Mouse (Mus musculus) intestine, embryonic 14.5 days (tissue): ENCODE results near the gene Slc35a5. TPM values are rescaled to one million over a fixed set of nuclear protein-coding genes. Genes with fewer than 3 reads are reported as not detected.

ENCODE experiments used
- ATAC-seq: fragments of 200-750 bp; cut with Nextera tagmentation; replicated peaks from 2 replicates; pipeline ENCODE4 v1.8.0; 2017; ENCODE audit warnings: low read depth, moderate number of reproducible peaks, moderate TSS enrichment, moderate library complexity; ENCODE audit not compliant: low FRiP score, low TSS enrichment
- DNase-seq: peaks from one replicate; pipeline ENCODE4 v3.0.0-alpha.2; 2018; ENCODE audit warnings: low spot score
- H3K27ac ChIP-seq: fragments of 300-500 bp; sonication (generic); 2 replicates; pipeline ENCODE4 v1.5.1; 2014; ENCODE audit warnings: low read depth, mild to moderate bottlenecking, control low read depth
- H3K27me3 ChIP-seq: fragments of 300-500 bp; sonication (generic); replicated peaks from 2 replicates; pipeline ENCODE4 v1.6.1; 2014; ENCODE audit warnings: low read length, control low read depth; ENCODE audit not compliant: control insufficient read depth, insufficient read depth
- H3K36me3 ChIP-seq: fragments of 300-500 bp; sonication (generic); 2 replicates; pipeline ENCODE4 v1.6.1; 2014; ENCODE audit warnings: low read length, control low read depth; ENCODE audit not compliant: control insufficient read depth, insufficient read depth
- H3K4me1 ChIP-seq: fragments of 300-500 bp; sonication (generic); replicated peaks from 2 replicates; pipeline ENCODE4 v1.6.1; 2014; ENCODE audit warnings: low read length, control low read depth, mixed read lengths; ENCODE audit not compliant: control insufficient read depth, insufficient read depth
- H3K4me2 ChIP-seq: fragments of 300-500 bp; sonication (generic); 2 replicates; pipeline ENCODE4 v1.6.1; 2014; ENCODE audit warnings: low read length
- H3K4me3 ChIP-seq: fragments of 300-500 bp; sonication (generic); 2 replicates; pipeline ENCODE4 v1.5.1; 2014; ENCODE audit warnings: low read depth, low read length, control low read depth, mixed read lengths
- H3K9ac ChIP-seq: fragments of 300-500 bp; sonication (generic); 2 replicates; pipeline ENCODE4 v1.6.1; 2014; ENCODE audit warnings: mild to moderate bottlenecking, low read length
- H3K9me3 ChIP-seq: fragments of 300-500 bp; sonication (generic); 2 replicates; pipeline ENCODE4 v1.6.1; 2016; ENCODE audit warnings: low read length, control low read depth; ENCODE audit not compliant: control insufficient read depth
- WGBS: fragments of 180-500 bp; shearing (Covaris S2); extraction: QIAGEN DNeasy Blood & Tissue Kit; methylation state at CpG from one replicate; pipeline ENCODE4 v1.1.7; 2014; 5-methylcytosine and 5-hydroxymethylcytosine counted together
- polyA plus RNA-seq: library from polyadenylated mRNA; unstranded; fragments of >200 nt; fragmentation: Nextera tagmentation; extraction: Ambion mirVana; gene quantifications from 2 replicates; pipeline ENCODE4 v1.2.1, GENCODE M21; 2014

The Slc35a5 gene
- 18.9 and 19.4 TPM in 2 replicates for polyA plus RNA-seq

DNA sequence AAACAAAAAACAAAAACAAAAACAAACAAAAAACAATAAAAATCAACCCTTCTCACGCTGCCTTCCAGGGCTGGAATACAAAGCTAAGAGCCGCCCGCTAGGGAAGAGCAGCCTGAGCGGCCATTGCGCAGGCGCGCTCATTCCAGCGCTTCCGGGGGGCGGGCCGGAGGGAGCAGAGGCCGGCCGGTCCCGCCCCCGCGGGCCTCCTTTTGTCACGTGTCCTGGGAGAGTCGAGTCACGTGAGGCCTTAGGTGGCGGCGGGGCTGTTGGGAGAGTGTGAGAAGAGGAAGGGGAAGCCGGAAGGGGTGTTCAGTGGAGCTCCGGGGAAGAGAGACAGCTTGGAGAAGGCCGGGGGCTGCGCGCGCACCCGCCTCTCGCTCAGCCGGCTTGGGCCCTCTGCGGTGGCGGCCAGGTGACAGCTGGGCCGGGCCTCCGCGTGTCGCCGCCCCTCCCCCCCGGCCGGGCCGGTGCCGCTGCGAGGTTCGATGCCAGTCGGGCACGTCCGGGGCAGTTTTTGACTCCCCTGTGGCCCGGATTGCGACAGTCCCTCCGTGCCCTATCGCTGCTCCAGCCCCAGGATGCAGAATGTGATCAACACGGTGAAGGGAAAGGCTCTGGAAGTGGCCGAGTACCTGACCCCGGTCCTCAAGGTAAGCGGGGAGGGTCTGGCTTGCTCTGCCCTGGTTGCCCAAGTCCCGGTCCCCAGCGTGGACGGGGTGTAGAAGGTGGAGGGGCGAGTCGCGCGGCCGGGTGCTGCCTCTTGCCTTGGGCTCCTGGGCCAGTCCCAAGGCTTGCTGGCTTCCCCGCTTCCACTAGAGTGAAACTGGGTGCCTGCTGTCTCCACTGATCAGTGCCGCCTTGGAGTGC lies at the start of gene Slc35a5, which contains the start of gene Atg3:
Gene Slc35a5 (minus strand): TSS at position 185 of the 867 bp plus-strand sequence.
Gene Atg3 (plus strand): TSS at position 264 of the 867 bp plus-strand sequence.
- Histone ChIP-seq H3K36me3 (0 out of 2 replicates have a peak, but pooled peaks cover 3% of the 10 kb centered on the region), H3K9ac (peak within 1 kb of the TSS; percentile 80), H3K27ac (peak within 1 kb of the TSS; percentile 86), H3K4me3 (peak within 1 kb of the TSS; percentile 85), H3K27me3 (no peaks in the 10 kb centered on the region), H3K4me2 (peak within 1 kb of the TSS; percentile 83), H3K4me1 (peaks cover 8% of the 10 kb centered on the region; the same call in 1 of the 2 replicates), H3K9me3 (no peaks in the 10 kb centered on the region)
- ATAC-seq (peak; percentile 99), DNase-seq (peak; percentile 93)
- under 1% methylated on average over 53 of the region's 64 CpGs for WGBS

GRCm38 (mm10) chr16:45204859-45205670 lies 46.6 kb upstream of the Slc35a5 start:
- H3K27ac ChIP-seq = no peak overlapping the region
- H3K36me3 ChIP-seq = no peaks in the 10 kb centered on the region
- ATAC-seq (no peak), DNase-seq (no peak)
- H3K9me3 ChIP-seq = no peaks in the 10 kb centered on the region
- H3K4me2 ChIP-seq = no peak overlapping the region
- 79% methylated on average over 12 of the region's 12 CpGs for WGBS
- H3K27me3 ChIP-seq = no peaks in the 10 kb centered on the region
- no peak overlapping the region for H3K9ac ChIP-seq
- H3K4me3 ChIP-seq = no peak overlapping the region
- H3K4me1 ChIP-seq = no peaks in the 10 kb centered on the region

- no peak for ATAC-seq
- H3K4me3 ChIP-seq = no peak overlapping the region
- DNase-seq = no peak
- 86% methylated on average over 4 of the region's 4 CpGs for WGBS
- H3K4me2 ChIP-seq = no peak overlapping the region
- no peaks in the 10 kb centered on the region for H3K9me3 ChIP-seq
- H3K36me3 ChIP-seq = no peaks in the 10 kb centered on the region
- H3K27me3 ChIP-seq = no peaks in the 10 kb centered on the region
- H3K27ac ChIP-seq = no peak overlapping the region
- H3K9ac ChIP-seq = no peak overlapping the region
- no peaks in the 10 kb centered on the region for H3K4me1 ChIP-seq
Measured at GRCm38 (mm10) chr16:45204438-45204837, 45.9 kb upstream of the Slc35a5 start.

- DNase-seq (no peak), ATAC-seq (no peak)
- H3K4me1 ChIP-seq = no peaks in the 10 kb centered on the region
- no peaks in the 10 kb centered on the region for H3K27me3 ChIP-seq
- H3K9ac ChIP-seq = no peak overlapping the region
- no peak overlapping the region for H3K27ac ChIP-seq
- H3K36me3 ChIP-seq = no peaks in the 10 kb centered on the region
- H3K9me3 ChIP-seq = no peaks in the 10 kb centered on the region
- no peak overlapping the region for H3K4me2 ChIP-seq
- no peak overlapping the region for H3K4me3 ChIP-seq
- WGBS = 97% methylated on average over 2 of the region's 2 CpGs
Measured at GRCm38 (mm10) chr16:45201395-45201794, 42.9 kb upstream of the Slc35a5 start.

DNA sequence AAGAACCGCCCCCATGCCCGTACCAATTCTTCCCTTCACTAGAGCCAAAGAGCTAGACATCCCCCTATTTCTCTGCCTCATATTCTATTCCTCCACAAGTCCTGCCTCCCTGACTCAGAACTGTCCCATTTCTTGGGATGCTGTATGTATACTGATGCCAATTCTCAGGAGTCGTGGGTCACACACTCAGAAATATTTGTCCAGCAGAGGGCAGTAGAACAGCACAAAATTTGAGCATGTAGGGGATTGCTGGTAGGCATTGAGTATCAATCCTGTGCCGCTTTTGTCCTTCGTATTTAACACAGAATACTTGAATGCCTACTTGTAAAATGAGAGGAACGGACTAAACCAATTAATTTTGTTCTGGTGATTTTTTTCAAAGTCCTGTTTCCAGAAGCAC lies 38.3 kb upstream of the Slc35a5 start:
- no peak overlapping the region for H3K9ac ChIP-seq
- DNase-seq (peak; percentile 70), ATAC-seq (0 out of 2 replicates have a peak, but pooled peaks have one; percentile 66)
- no peaks in the 10 kb centered on the region for H3K27me3 ChIP-seq
- H3K9me3 ChIP-seq = no peaks in the 10 kb centered on the region
- no peak overlapping the region for H3K4me2 ChIP-seq
- H3K27ac ChIP-seq = no peak overlapping the region
- no peak overlapping the region for H3K4me3 ChIP-seq
- WGBS = 30% methylated on average over 6 of the region's 6 CpGs
- H3K36me3 ChIP-seq = no peaks in the 10 kb centered on the region
- no peaks in the 10 kb centered on the region for H3K4me1 ChIP-seq

GRCm38 (mm10) chr16:45192613-45193012 lies 34.1 kb upstream of the Slc35a5 start:
- ATAC-seq = peak; percentile 70; the same call in 1 of the 2 replicates
- Histone ChIP-seq H3K4me1 (no peaks in the 10 kb centered on the region), H3K4me2 (no peak overlapping the region), H3K9me3 (no peaks in the 10 kb centered on the region), H3K27me3 (no peaks in the 10 kb centered on the region), H3K4me3 (no peak overlapping the region), H3K9ac (no peak overlapping the region), H3K36me3 (peaks cover 8% of the 10 kb centered on the region), H3K27ac (no peak overlapping the region)
- 14% methylated on average over 1 of the region's 1 CpGs for WGBS
- peak; percentile 85 for DNase-seq

DNA sequence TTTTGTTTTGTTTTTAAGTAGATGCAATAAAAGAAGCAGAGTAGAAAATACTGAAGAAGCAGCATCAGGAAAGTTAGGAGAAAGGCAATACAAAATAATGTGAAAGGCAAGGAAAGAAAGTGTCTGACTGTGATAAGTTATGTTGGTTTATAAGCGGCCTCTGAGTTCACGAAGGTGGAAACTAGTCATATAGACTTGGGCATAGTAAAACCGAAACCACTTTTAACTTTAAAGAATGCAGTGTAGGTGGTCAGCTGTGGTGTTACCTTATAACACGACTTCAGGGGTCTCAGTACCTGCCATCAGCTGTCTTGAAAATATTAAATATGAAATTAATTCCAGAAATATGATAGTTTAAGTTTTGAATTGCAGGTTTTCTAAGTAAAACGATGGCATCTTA lies 23.3 kb upstream of the Slc35a5 start:
- 90% methylated on average over 5 of the region's 5 CpGs for WGBS
- H3K4me3 ChIP-seq = no peak overlapping the region
- DNase-seq = no peak
- peaks cover 24% of the 10 kb centered on the region for H3K36me3 ChIP-seq
- no peak overlapping the region for H3K4me2 ChIP-seq
- ATAC-seq = no peak
- no peaks in the 10 kb centered on the region for H3K4me1 ChIP-seq
- no peaks in the 10 kb centered on the region for H3K9me3 ChIP-seq
- no peak overlapping the region for H3K9ac ChIP-seq
- H3K27ac ChIP-seq = no peak overlapping the region
- H3K27me3 ChIP-seq = no peaks in the 10 kb centered on the region

DNA sequence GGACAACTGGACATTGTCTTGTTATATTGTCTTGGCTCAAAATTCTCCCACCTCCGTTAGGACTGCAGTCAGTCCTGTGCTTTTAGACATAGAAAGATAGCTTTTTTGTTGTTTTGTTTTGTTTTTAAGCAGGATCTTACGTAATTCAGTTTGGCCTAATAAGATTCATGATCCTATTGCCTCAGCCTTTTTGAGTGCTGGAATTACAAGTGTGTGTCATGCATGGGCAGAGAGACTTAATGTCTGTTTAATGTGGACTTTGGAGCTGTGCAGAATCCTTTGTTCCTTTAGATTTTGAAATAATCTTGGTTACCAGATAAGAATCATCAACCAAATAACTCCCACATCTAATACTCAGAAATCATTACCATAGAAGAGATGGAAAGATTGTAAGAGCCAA lies 20.0 kb upstream of the Slc35a5 start:
- H3K4me3 ChIP-seq = no peak overlapping the region
- ATAC-seq (no peak), DNase-seq (no peak)
- 87% methylated on average over 2 of the region's 2 CpGs for WGBS
- peaks cover 25% of the 10 kb centered on the region for H3K36me3 ChIP-seq
- H3K9me3 ChIP-seq = no peaks in the 10 kb centered on the region
- no peak overlapping the region for H3K4me2 ChIP-seq
- H3K27me3 ChIP-seq = no peaks in the 10 kb centered on the region
- no peak overlapping the region for H3K9ac ChIP-seq
- no peak overlapping the region for H3K27ac ChIP-seq
- H3K4me1 ChIP-seq = no peaks in the 10 kb centered on the region
